Mouse (Mus musculus) cerebellum, adult 2 months (tissue): ENCODE results near the gene Lect2.

Experiments used
- CTCF ChIP-seq: fragments of 200-500 bp; IDR thresholded peaks from 2 replicates; pipeline ENCODE4 v1.5.1; 2011; ENCODE audit warnings: low read depth, mild to moderate bottlenecking, control low read depth, low read length, moderate library complexity, borderline replicate concordance; ENCODE audit not compliant: insufficient read depth
- POLR2A ChIP-seq: fragments of 200-500 bp; IDR thresholded peaks from 2 replicates; pipeline ENCODE4 v1.6.1; 2011; ENCODE audit warnings: low read length, control low read depth, borderline replicate concordance; ENCODE audit not compliant: insufficient read depth

- no peak for TF ChIP-seq CTCF
- TF ChIP-seq POLR2A, result no peak
Observed at GRCm38 (mm10) chr13:56535570-56535969, 12.7 kb downstream of the Lect2 start.
